Mouse (Mus musculus) hindbrain, embryonic 14.5 days (tissue): ENCODE measurements at regions not wholly inside any gene's neighbourhood (a gene's known extent, or its start where the extent isn't known, plus 50 kb on each side); places are given as distances from the start of the nearest gene placed in this dataset.

ENCODE experiments used
- ATAC-seq: fragments of 200-750 bp; cut with Nextera tagmentation; 2 replicates; pipeline ENCODE4 v1.8.0; 2017; ENCODE audit warnings: moderate number of reproducible peaks, mild to moderate bottlenecking, moderate TSS enrichment, moderate library complexity; ENCODE audit not compliant: low FRiP score
- DNase-seq: peaks from one replicate; pipeline ENCODE4 v3.0.0-alpha.2; 2015; ENCODE audit warnings: low spot score
- H3K27ac ChIP-seq: fragments of 300-500 bp; sonication (generic); 2 replicates; pipeline ENCODE4 v1.5.1; 2014; ENCODE audit warnings: mild to moderate bottlenecking, moderate library complexity
- H3K27me3 ChIP-seq: fragments of 300-500 bp; sonication (generic); 2 replicates; pipeline ENCODE4 v1.6.1; 2014; ENCODE audit warnings: mild to moderate bottlenecking, low read length, mixed read lengths; ENCODE audit not compliant: control insufficient read depth, insufficient read depth
- H3K36me3 ChIP-seq: fragments of 300-500 bp; sonication (generic); replicated peaks from 2 replicates; pipeline ENCODE4 v1.6.1; 2014; ENCODE audit not compliant: control insufficient read depth, insufficient read depth
- H3K4me1 ChIP-seq: fragments of 300-500 bp; sonication (generic); replicated peaks from 2 replicates; pipeline ENCODE4 v1.6.1; 2014; ENCODE audit warnings: antibody characterized with exemption, low read length, mixed read lengths; ENCODE audit not compliant: control insufficient read depth, insufficient read depth
- H3K4me2 ChIP-seq: fragments of 300-500 bp; sonication (generic); replicated peaks from 2 replicates; pipeline ENCODE4 v1.6.1; 2014; ENCODE audit warnings: mild to moderate bottlenecking, moderate library complexity
- H3K4me3 ChIP-seq: fragments of 300-500 bp; sonication (generic); replicated peaks from 2 replicates; pipeline ENCODE4 v1.5.1; 2014; ENCODE audit warnings: mild to moderate bottlenecking, low read length
- H3K9ac ChIP-seq: fragments of 300-500 bp; sonication (generic); 2 replicates; pipeline ENCODE4 v1.6.1; 2014
- H3K9me3 ChIP-seq: fragments of 300-500 bp; sonication (generic); 2 replicates; pipeline ENCODE4 v1.6.1; 2016; ENCODE audit warnings: low read length; ENCODE audit not compliant: control insufficient read depth
- WGBS: fragments of 180-500 bp; shearing (Covaris S2); extraction: QIAGEN DNeasy Blood & Tissue Kit; methylation state at CpG from one replicate; pipeline ENCODE4 v1.1.7; 2014; 5-methylcytosine and 5-hydroxymethylcytosine counted together

GRCm38 (mm10) chr9:51418923-51419482 lies 90.3 kb upstream of the 1810046K07Rik start:
- Histone ChIP-seq H3K9ac (no peak overlapping the region), H3K4me2 (no peak overlapping the region), H3K9me3 (no peaks in the 10 kb centered on the region), H3K27ac (no peak overlapping the region), H3K4me3 (no peak overlapping the region), H3K27me3 (no peaks in the 10 kb centered on the region), H3K4me1 (0 out of 2 replicates have a peak, but pooled peaks cover 4% of the 10 kb centered on the region), H3K36me3 (no peaks in the 10 kb centered on the region)
- no peak for ATAC-seq
- WGBS, result 90% methylated on average over 5 of the region's 5 CpGs
- DNase-seq, result no peak

- Histone ChIP-seq H3K4me1 (0 out of 2 replicates have a peak, but pooled peaks cover 4% of the 10 kb centered on the region), H3K4me3 (no peak overlapping the region), H3K9ac (no peak overlapping the region), H3K36me3 (no peaks in the 10 kb centered on the region), H3K9me3 (no peaks in the 10 kb centered on the region), H3K27me3 (no peaks in the 10 kb centered on the region), H3K27ac (no peak overlapping the region), H3K4me2 (no peak overlapping the region)
- 62% methylated on average over 3 of the region's 3 CpGs for WGBS
- DNase-seq, result no peak
- ATAC-seq, result no peak
These were observed 93.8 kb upstream of the 1810046K07Rik start for GRCm38 (mm10) chr9:51422553-51422952.

- DNase-seq (no peak), ATAC-seq (no peak)
- no peaks in the 10 kb centered on the region for H3K36me3 ChIP-seq
- H3K4me2 ChIP-seq, result no peak overlapping the region
- H3K9me3 ChIP-seq, result no peaks in the 10 kb centered on the region
- H3K4me1 ChIP-seq, result 0 out of 2 replicates have a peak, but pooled peaks cover 4% of the 10 kb centered on the region
- no peak overlapping the region for H3K4me3 ChIP-seq
- H3K27ac ChIP-seq, result no peak overlapping the region
- no peaks in the 10 kb centered on the region for H3K27me3 ChIP-seq
- no peak overlapping the region for H3K9ac ChIP-seq
- 67% methylated on average over 4 of the region's 4 CpGs for WGBS
These were observed 94.6 kb upstream of the 1810046K07Rik start for GRCm38 (mm10) chr9:51423341-51423740.

GRCm38 (mm10) chr9:51430426-51430825 lies 101.7 kb upstream of the 1810046K07Rik start:
- Histone ChIP-seq H3K4me1 (peaks cover 8% of the 10 kb centered on the region; the same call in 1 of the 2 replicates), H3K4me3 (no peak overlapping the region), H3K9ac (no peak overlapping the region), H3K27me3 (no peaks in the 10 kb centered on the region), H3K27ac (no peak overlapping the region), H3K4me2 (no peak overlapping the region), H3K36me3 (no peaks in the 10 kb centered on the region), H3K9me3 (no peaks in the 10 kb centered on the region)
- DNase-seq (no peak), ATAC-seq (no peak)
- WGBS, result 78% methylated on average over 2 of the region's 2 CpGs

GRCm38 (mm10) chr9:51437130-51437529 lies 108.4 kb upstream of the 1810046K07Rik start:
- Histone ChIP-seq H3K27me3 (no peaks in the 10 kb centered on the region), H3K9me3 (no peaks in the 10 kb centered on the region), H3K4me3 (no peak overlapping the region), H3K27ac (no peak overlapping the region), H3K36me3 (no peaks in the 10 kb centered on the region), H3K4me2 (no peak overlapping the region), H3K9ac (no peak overlapping the region), H3K4me1 (peaks cover 17% of the 10 kb centered on the region)
- DNase-seq, result no peak
- WGBS, result 80% methylated on average over 2 of the region's 2 CpGs
- ATAC-seq, result no peak

GRCm38 (mm10) chr9:51441773-51442381 lies 113.2 kb upstream of the 1810046K07Rik start:
- ATAC-seq (peak; percentile 92), DNase-seq (peak; percentile 69)
- WGBS, result 7% methylated on average over 5 of the region's 5 CpGs
- Histone ChIP-seq H3K9ac (no peak overlapping the region), H3K4me2 (peak overlapping the region; percentile 24; the same call in 1 of the 2 replicates), H3K4me3 (no peak overlapping the region), H3K36me3 (no peaks in the 10 kb centered on the region), H3K27ac (peak overlapping the region; percentile 67), H3K4me1 (peaks cover 17% of the 10 kb centered on the region), H3K9me3 (no peaks in the 10 kb centered on the region), H3K27me3 (no peaks in the 10 kb centered on the region)

- H3K4me2 ChIP-seq, result no peak overlapping the region
- H3K36me3 ChIP-seq, result no peaks in the 10 kb centered on the region
- H3K9me3 ChIP-seq, result no peaks in the 10 kb centered on the region
- no peak overlapping the region for H3K4me3 ChIP-seq
- H3K27ac ChIP-seq, result no peak overlapping the region
- 16% methylated on average over 2 of the region's 2 CpGs for WGBS
- H3K4me1 ChIP-seq, result 0 out of 2 replicates have a peak, but pooled peaks cover 3% of the 10 kb centered on the region
- H3K27me3 ChIP-seq, result no peaks in the 10 kb centered on the region
- no peak overlapping the region for H3K9ac ChIP-seq
- DNase-seq (no peak), ATAC-seq (no peak)
These were observed 127.0 kb upstream of the 1810046K07Rik start for GRCm38 (mm10) chr9:51455690-51456089.

- no peak overlapping the region for H3K27ac ChIP-seq
- H3K4me2 ChIP-seq, result no peak overlapping the region
- WGBS, result 86% methylated on average over 6 of the region's 6 CpGs
- H3K9ac ChIP-seq, result no peak overlapping the region
- DNase-seq (no peak), ATAC-seq (no peak)
- no peaks in the 10 kb centered on the region for H3K27me3 ChIP-seq
- H3K36me3 ChIP-seq, result no peaks in the 10 kb centered on the region
- H3K4me3 ChIP-seq, result no peak overlapping the region
- H3K9me3 ChIP-seq, result no peaks in the 10 kb centered on the region
- H3K4me1 ChIP-seq, result no peaks in the 10 kb centered on the region
These were observed 133.8 kb upstream of the 1810046K07Rik start for GRCm38 (mm10) chr9:51462463-51463024.

- Histone ChIP-seq H3K27me3 (no peaks in the 10 kb centered on the region), H3K4me1 (no peaks in the 10 kb centered on the region), H3K9me3 (no peaks in the 10 kb centered on the region), H3K27ac (no peak overlapping the region), H3K36me3 (no peaks in the 10 kb centered on the region), H3K4me2 (no peak overlapping the region), H3K4me3 (no peak overlapping the region), H3K9ac (no peak overlapping the region)
- 90% methylated on average over 1 of the region's 1 CpGs for whole genome bisulfite sequencing
- DNase-seq, result no peak
- no peak for ATAC-seq
These were observed 141.3 kb upstream of the 1810046K07Rik start for GRCm38 (mm10) chr9:51470031-51470430.
